Mouse (Mus musculus) regulatory T cell (primary cell): ENCODE results near the gene Atr.
"Not testable (repeated sequence)": the region's sequence is repeated elsewhere in the genome, so short reads cannot be mapped to it uniquely, and the experiment has no call there.

Experiments
- in situ Hi-C: fragments of 300-600 bp; cut with MboI, MseI; formaldehyde crosslinking; loops from one replicate; pipeline ENCODE4 v1.15.1; 2025; ENCODE audit warnings: high pct_unique_total_duplicates

Gene Atr

GRCm38 (mm10) chr9:95897392-95897791, 40.0 kb downstream of the Atr start:
- in situ Hi-C loops, result no loop called here

GRCm38 (mm10) chr9:95932855-95933254, 75.5 kb downstream of the Atr start:
- in situ Hi-C loops, result no loop called here

GRCm38 (mm10) chr9:95953658-95954057, 96.3 kb downstream of the Atr start:
- in situ Hi-C loops, result no loop called here

GRCm38 (mm10) chr9:95954226-95954584, 96.8 kb downstream of the Atr start:
- in situ Hi-C loops, result no loop called here

- in situ Hi-C loops, result no loop called here
These were observed 97.4 kb downstream of the Atr start, which contains the start of gene Xrn1 for GRCm38 (mm10) chr9:95954585-95955461. Gene Xrn1 (plus strand): TSS chr9:95954760.

GRCm38 (mm10) chr9:95957611-95958010, 100.2 kb downstream of the Atr start:
- in situ Hi-C loops, result no loop called here

- in situ Hi-C loops, result no loop called here
These were observed 100.8 kb downstream of the Atr start for GRCm38 (mm10) chr9:95958041-95958730.

- in situ Hi-C loops, result not testable (repeated sequence)
These were observed 101.3 kb downstream of the Atr start for GRCm38 (mm10) chr9:95958731-95959105.

GRCm38 (mm10) chr9:95959246-95959645, 101.8 kb downstream of the Atr start:
- in situ Hi-C loops, result no loop called here

GRCm38 (mm10) chr9:95959732-95960428, 102.5 kb downstream of the Atr start:
- in situ Hi-C loops, result no loop called here

GRCm38 (mm10) chr9:95961058-95961457, 103.7 kb downstream of the Atr start:
- in situ Hi-C loops, result no loop called here

- in situ Hi-C loops, result no loop called here
These were observed 106.6 kb downstream of the Atr start for GRCm38 (mm10) chr9:95964037-95964436.

- in situ Hi-C loops, result no loop called here
These were observed 120.9 kb downstream of the Atr start for GRCm38 (mm10) chr9:95978279-95978678.

- in situ Hi-C loops, result no loop called here
These were observed 122.5 kb downstream of the Atr start for GRCm38 (mm10) chr9:95979896-95980295.

- in situ Hi-C loops, result no loop called here
These were observed 134.9 kb downstream of the Atr start for GRCm38 (mm10) chr9:95992255-95992654.
